Mouse (Mus musculus): ENCODE data around the gene Kera. TPM values are rescaled to one million over a fixed set of nuclear protein-coding genes. Genes with fewer than 3 reads are reported as not detected.

Kera gene
- not detected for polyA plus RNA-seq (2017; shearing (Covaris generic))

DNA sequence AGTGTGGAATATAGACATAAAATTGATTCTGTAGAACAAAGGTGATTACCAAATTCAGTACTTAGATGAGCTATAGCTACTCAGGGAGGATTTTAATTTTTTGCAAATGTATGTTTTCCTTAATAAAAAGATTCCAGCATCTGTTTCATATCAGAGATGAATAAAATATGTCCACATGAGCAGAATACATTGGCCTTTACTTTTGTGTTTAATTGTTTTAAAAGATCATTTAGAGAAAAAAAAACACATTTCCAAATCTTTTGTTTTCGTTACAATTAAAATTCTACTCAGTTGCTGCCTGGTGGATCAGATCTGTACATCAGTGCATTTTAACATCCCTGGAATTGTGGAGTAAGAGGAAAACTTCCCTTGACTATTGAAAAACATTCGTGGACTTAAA, at the start of gene Kera:
TSS of gene Kera (plus strand) at position 301 of the 400 bp plus-strand sequence.

DNA sequence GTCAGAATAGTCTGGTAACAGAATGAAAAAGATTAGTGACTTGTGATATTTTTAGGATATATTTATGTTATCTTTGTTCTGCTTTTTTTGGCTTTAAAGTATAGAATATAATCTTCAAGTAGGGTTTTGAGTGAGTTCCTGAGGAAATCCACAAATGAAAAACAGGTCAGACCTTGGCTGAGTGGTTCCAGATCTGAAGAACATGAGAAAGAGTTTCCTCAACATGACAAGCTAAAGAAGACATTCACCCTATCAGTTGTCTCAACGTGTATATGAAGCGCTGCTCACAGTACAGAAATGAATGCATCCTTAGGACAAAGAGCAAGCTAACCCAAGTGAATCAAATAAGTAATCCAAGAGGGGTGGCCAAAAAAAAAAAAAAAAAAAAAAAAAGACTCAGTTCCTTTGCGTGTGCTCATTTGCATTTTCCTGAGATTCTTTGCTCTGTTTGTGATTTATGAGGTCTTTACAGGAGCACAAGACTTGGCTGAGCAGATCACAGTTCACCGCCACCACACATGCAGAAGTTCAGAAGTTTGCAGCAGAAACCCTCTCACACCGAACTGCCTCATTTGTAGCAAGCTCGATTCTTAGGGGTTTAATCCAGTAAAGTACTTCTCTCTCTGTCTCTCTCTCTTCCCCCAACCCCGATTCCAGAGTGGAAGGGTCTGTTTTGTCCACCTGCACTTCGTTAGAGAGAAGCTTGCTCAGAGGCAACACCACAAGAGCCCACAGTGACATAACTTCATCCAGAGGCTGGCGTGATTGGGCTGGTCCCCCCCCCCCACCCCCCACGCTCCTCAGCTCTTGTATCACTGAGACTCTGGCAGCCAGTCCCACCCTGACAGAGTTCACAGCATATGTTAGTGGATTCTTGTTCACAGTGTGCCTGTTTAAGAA, 41.5 kb upstream of the Kera start, which contains the start of gene Lum:
TSS of gene Lum (plus strand) at position 172 of the 900 bp plus-strand sequence.

DNA sequence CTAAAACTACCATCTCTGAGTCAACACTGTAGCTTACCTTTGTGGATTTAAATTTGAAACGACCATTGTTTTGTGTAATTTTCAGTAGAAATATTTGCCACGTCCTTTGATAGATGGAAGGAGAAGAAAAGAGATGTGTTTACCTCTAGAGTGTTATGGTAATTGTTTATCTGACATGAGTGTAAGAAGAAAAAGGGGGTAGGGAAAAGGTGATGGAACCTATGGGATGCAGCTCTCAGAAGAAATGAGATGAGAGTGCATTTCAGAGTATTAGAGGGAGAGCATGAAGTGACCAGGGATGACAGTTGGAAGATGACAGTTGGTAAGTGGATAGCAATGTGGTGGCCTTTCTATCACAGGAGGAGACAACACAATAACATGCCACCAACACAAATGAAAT, 37.1 kb downstream of the Kera start, which contains the start of gene Epyc:
TSS of gene Epyc (plus strand) at position 301 of the 400 bp plus-strand sequence.

Other genes with a start within 250 kb of the Kera start
- gene Dcn, start 127.3 kb upstream of the Kera start, polyA plus RNA-seq (2017; shearing (Covaris generic)), result under 1 TPM in 1 of 2 experiments, not detected in 1; 0.58 TPM
- gene Lum, start 41.8 kb upstream of the Kera start, polyA plus RNA-seq (2017; shearing (Covaris generic)), result under 1 TPM in 1 of 2 experiments, not detected in 1; 0.07 TPM
- not detected for gene Epyc, start 37.2 kb downstream of the Kera start, polyA plus RNA-seq (2017; shearing (Covaris generic))
- gene Ccer1, start 86.2 kb downstream of the Kera start, polyA plus RNA-seq (2017; shearing (Covaris generic)), result not detected
- not detected for gene C030005K15Rik, start 119.9 kb downstream of the Kera start, polyA plus RNA-seq (2017; shearing (Covaris generic))

Data from activated CD4-positive, CD25-positive, alpha-beta regulatory T cell (primary cell).